Mouse (Mus musculus) small intestine, adult 2 months (tissue): Measurements from ENCODE around the gene Dvl2.

Source experiments
- CTCF ChIP-seq: fragments of 200-500 bp; IDR thresholded peaks from 2 replicates; pipeline ENCODE4 v1.5.1; 2012; ENCODE audit warnings: low read depth, mild to moderate bottlenecking, control low read depth, inconsistent platforms, low read length, moderate library complexity, mixed read lengths; ENCODE audit not compliant: insufficient replicate concordance, insufficient read length; ENCODE audit errors: extremely low read depth
- POLR2A ChIP-seq: fragments of 200-500 bp; IDR thresholded peaks from 2 replicates; pipeline ENCODE4 v1.6.1; 2012; ENCODE audit warnings: low read depth, mild to moderate bottlenecking, control low read depth, inconsistent platforms, low read length, moderate library complexity

DNA sequence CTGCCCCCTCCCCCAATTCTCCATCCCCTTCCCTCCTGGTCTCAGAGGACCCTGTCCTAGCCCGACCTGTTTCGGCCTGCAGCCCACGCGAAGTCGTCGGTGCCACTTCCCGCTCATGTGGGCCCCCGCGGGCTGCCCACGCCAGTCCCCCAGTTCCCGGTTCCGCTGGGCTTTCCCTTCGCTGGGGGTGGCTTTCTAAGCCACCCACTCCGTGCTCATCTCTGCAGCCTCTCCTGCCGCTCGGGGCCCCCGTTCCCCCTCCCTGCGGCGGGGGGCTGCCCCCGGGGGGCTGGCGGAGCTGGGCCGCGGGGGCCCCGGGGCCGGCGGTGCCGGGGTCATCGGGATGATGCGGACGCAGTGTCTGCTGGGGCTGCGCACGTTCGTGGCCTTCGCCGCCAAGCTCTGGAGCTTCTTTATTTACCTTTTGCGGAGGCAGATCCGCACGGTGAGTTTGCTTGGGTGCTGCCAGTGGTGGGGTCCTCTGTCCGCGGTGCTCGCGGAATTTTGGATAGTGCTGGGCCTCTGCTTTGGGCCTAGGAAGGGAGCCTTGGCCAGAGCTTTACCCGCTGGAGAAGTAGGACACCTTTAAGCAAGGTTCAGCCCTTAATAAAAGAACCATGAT lies 19.1 kb upstream of the Dvl2 start, which contains the start of gene Ctdnep1:
- TF ChIP-seq CTCF, result no peak
- TF ChIP-seq POLR2A, result no peak
